Mouse (Mus musculus) heart, adult 18-20 months (tissue): ENCODE results near the gene Crtc3. TPM values are rescaled to one million over a fixed set of nuclear protein-coding genes. Genes with fewer than 3 reads are reported as not detected.
A peak's percentile ranks its signal among the peaks of the same experiment; 100 is the strongest.

Experiments used
- DNase-seq, 2 experiments: peaks; one replicate each; pipeline ENCODE4 v3.0.0; 2021 to 2022; ENCODE audit warnings: mixed read lengths in 1 of 2
- total RNA-seq, 2 experiments: library from RNA; stranded (reverse); gene quantifications; 2 replicates each; pipeline ENCODE4 v1.2.3; 2021

Crtc3 gene
- total RNA-seq, 2 experiments from 2014 or later = 10.3 to 11.8 TPM

- DNase-seq = peak in 1 of 2 experiments; percentile 13
Measured at GRCm38 (mm10) chr7:80555146-80555545, 133.5 kb downstream of the Crtc3 start.

DNA sequence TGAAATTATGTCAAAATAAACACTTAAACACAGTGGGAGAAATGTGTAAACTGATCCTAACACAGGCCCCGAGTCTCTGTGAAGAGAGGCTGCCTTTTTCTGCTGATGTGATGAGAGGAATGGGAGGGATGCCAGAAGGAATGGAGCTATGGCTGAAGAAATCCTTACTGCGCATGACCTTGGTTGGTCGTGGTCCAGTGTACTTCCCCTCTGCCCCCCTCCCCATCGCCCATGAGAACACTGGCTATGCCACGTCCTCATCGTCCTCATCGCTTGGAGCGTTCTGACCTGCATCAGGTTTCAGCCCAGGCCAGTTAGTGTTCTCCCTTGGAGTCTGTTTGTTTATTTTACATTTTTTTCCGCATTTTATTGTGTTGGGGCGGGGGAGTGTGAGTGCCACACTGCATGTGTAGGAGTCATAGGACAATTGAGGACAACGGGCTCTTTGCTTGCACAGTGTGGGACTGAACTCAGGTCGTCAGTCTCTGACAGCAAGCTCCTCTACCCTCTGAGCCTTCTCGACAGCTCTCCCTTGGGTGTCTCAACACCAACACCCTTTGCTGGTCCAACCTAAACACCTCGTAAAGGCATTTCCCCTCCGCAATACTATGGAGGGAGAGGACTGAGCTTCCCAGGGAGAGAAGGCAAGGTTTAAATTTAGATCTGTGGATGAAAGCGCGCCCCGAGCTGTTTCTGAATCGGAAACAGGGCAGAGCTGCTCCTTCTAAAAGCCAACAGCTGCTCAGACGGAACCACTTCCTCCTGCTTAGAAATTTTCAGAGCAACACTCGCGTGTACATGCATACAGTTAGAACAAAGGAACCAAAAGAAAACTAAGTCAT, 134.3 kb downstream of the Crtc3 start:
- DNase-seq = peak; percentile 52 to 56

DNA sequence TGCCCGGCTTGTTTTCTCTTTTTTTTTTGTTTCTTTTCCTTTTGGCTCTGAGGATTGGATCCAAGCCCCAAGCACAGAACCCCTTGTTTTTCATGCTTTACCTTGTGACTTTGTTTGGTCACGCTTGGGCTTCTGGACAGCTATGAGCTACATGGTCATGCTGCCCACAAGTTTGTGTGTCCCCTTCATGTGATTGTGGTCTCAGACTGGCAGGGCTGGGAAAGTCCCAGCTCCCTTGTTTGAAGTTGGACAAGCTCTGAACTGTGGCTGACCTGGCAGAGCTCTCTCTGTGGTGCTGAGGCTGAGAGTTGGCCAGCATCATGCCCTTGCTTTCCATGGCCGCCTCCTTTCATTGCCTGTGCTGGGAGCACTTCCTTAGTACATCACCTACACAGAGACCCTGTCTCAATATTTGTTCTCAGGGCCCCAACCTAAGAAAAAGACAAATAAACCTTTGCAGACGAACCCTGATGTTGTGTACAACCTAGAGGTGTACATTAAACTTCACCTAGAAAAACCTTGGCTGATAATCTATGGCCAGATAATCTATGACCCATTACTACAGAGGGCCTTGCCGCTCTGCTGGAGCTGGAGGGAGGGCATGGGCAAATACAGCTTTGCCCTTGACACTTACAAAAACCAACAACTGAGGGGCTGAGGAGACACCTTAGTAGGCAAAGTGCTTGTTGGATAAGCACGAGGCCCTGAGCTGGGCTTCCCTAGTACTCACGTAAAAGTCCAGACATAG, 140.0 kb downstream of the Crtc3 start:
- no peak for DNase-seq

GRCm38 (mm10) chr7:80542139-80542831, 146.4 kb downstream of the Crtc3 start:
- DNase-seq = no peak

DNA sequence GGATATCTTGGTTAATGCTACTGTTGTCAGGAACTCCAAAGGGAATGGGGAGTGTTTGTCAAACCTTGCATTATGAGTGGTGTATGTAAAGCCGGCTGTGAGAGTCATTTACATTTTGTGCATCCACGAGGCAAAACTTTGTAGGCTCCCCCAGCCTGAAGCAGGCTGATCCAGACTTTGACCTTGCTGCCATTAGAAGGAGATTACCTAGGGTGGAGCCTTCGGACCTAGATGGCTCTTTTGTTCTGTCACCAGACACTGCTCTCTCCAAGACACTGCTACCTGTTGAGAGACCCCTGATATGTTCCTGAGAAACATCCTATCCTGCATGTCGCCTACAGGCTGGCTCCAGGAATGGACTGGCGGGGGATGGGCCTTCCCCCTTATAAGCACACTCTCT, 149.1 kb downstream of the Crtc3 start:
- no peak for DNase-seq

Other genes with a start within 250 kb of the Crtc3 start
- gene Blm, start 153.8 kb downstream of the Crtc3 start, total RNA-seq = 1 to 10 TPM in 1 of 2 experiments, under 1 TPM in 1; 0.94 to 1.3 TPM
- 10 to 100 TPM; 32.7 to 35.3 TPM for gene Iqgap1, start 137.1 kb upstream of the Crtc3 start, total RNA-seq
- 1 to 10 TPM; 3.7 to 6.4 TPM for gene Zscan2, start 172.0 kb upstream of the Crtc3 start, total RNA-seq
- 1 to 10 TPM; 7.5 to 8.6 TPM for gene Wdr73, start 212.4 kb upstream of the Crtc3 start, total RNA-seq
- gene Nmb, start 216.2 kb upstream of the Crtc3 start, total RNA-seq = 10 to 100 TPM in 1 of 2 experiments, 1 to 10 TPM in 1; 9.2 to 10.8 TPM